Mouse (Mus musculus) liver, embryonic 16.5 days (tissue): Measurements from ENCODE around the gene Nxph4. TPM values are rescaled to one million over a fixed set of nuclear protein-coding genes. Genes with fewer than 3 reads are reported as not detected.

Experiments used
- ATAC-seq: fragments of 200-750 bp; cut with Nextera tagmentation; 2 replicates; pipeline ENCODE4 v1.8.0; 2017; ENCODE audit warnings: low read depth, mild to moderate bottlenecking, moderate number of reproducible peaks, moderate library complexity
- H3K27ac ChIP-seq: fragments of 300-500 bp; sonication (generic); 2 replicates; pipeline ENCODE4 v1.5.1; 2014; ENCODE audit warnings: mild to moderate bottlenecking, low read length
- H3K27me3 ChIP-seq: fragments of 300-500 bp; sonication (generic); 2 replicates; pipeline ENCODE4 v1.6.1; 2014; ENCODE audit warnings: low read depth, low read length, mixed read lengths; ENCODE audit not compliant: control insufficient read depth, insufficient read depth
- H3K36me3 ChIP-seq: fragments of 300-500 bp; sonication (generic); 2 replicates; pipeline ENCODE4 v1.6.1; 2014; ENCODE audit warnings: mild to moderate bottlenecking; ENCODE audit not compliant: control insufficient read depth, insufficient read depth
- H3K4me1 ChIP-seq: fragments of 300-500 bp; sonication (generic); 2 replicates; pipeline ENCODE4 v1.6.1; 2014; ENCODE audit warnings: low read depth, low read length, mixed read lengths; ENCODE audit not compliant: control insufficient read depth
- H3K4me2 ChIP-seq: fragments of 300-500 bp; sonication (generic); 2 replicates; pipeline ENCODE4 v1.6.1; 2014; ENCODE audit warnings: low read depth, low read length, mixed read lengths
- H3K4me3 ChIP-seq: fragments of 300-500 bp; sonication (generic); 2 replicates; pipeline ENCODE4 v1.5.1; 2014; ENCODE audit warnings: low read depth, mild to moderate bottlenecking, low read length
- H3K9ac ChIP-seq: fragments of 300-500 bp; sonication (generic); 2 replicates; pipeline ENCODE4 v1.6.1; 2014; ENCODE audit warnings: low read depth, low read length
- H3K9me3 ChIP-seq: fragments of 300-500 bp; sonication (generic); replicated peaks from 2 replicates; pipeline ENCODE4 v1.6.1; 2016; ENCODE audit warnings: low read length; ENCODE audit not compliant: control insufficient read depth
- WGBS: fragments of 180-500 bp; shearing (Covaris S2); extraction: QIAGEN DNeasy Blood & Tissue Kit; methylation state at CpG from one replicate; pipeline ENCODE4 v1.1.7; 2014; ENCODE audit not compliant: insufficient replicate concordance; 5-methylcytosine and 5-hydroxymethylcytosine counted together
- polyA plus RNA-seq: library from polyadenylated mRNA; unstranded; fragments of >200 nt; fragmentation: Nextera tagmentation; extraction: Ambion mirVana; gene quantifications from 2 replicates; pipeline ENCODE4 v1.2.1, GENCODE M21; 2015

Gene Nxph4
- polyA plus RNA-seq: 0.14 TPM in 1 of 2 replicates, not detected in the other

DNA sequence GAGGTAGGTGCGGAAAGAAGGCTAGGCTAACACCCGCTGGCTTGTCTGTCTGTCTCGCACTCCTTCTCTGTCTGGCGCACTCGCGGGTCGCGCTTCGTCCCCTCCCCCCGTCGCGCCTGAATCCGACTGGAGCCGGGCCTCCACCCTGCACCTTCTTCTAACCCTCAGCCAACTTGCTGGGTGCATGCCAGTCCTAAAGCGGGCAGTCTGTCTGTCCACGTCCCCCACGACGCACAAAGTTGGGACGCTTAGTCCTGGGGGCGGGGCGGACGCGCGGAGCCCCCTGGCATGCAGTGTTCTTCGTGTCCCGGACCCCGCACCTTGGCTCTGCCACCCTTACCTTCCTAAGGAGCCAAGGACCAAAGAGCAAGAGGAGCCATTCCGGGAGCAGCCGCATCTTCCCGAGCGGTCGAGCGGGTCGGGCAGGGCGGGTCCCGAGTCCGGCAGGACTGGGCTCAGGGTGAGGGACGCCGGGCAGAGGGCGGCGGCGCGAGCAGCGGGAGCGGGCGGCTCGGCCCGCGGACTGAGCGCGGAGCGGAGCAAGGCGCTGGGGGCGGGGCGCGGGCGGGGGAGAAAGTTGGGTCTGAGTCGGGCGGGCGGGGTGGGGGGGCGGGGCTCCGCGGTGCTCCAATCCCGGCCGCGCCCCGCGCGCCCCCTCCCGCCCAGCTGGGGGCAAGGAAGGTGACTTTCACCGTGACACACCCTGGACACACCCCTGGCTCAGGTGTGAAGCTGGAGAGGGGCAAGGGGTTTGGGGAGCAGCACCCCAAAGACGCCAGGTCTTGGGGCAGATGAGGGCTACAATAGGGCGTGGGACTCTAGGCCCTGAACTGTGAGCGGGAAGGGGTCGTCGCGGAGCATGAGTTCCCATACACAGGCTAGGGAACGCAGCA lies at the start of gene Nxph4:
Gene Nxph4 (minus strand): TSS at position 524 of the 893 bp plus-strand sequence.
- H3K4me1 ChIP-seq: peaks cover 9% of the 10 kb centered on the region
- under 1% methylated on average over 58 of the region's 78 CpGs for WGBS
- peaks cover 80% of the 10 kb centered on the region for H3K27me3 ChIP-seq
- H3K36me3 ChIP-seq: no peaks in the 10 kb centered on the region
- H3K4me3 ChIP-seq: peak within 1 kb of the TSS; percentile 39
- H3K9ac ChIP-seq: no peak within 1 kb of the TSS
- H3K4me2 ChIP-seq: peak within 1 kb of the TSS; percentile 50
- 0 out of 2 replicates have a peak, but pooled peaks have one; percentile 4 for ATAC-seq
- H3K27ac ChIP-seq: no peak within 1 kb of the TSS
- no peaks in the 10 kb centered on the region for H3K9me3 ChIP-seq

DNA sequence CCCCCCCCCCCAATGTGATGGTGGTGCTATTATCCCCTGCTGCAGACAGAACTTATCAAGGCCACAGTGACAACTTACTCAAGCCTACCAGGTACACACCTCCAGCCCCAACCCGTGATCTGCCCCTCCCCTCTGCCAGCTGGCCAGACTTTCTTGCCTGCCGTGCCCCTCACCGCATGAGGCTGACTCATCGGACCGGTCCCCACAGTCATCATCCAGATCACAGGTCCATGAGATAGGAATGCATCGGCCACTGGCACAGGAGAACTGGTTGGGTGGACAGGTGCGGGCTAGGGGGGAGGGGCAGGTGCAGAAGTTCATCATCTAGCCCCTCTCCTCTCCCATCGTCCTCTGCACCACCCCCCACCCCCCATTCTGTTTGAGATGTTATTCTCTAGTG lies 49.3 kb upstream of the Nxph4 start:
- Histone ChIP-seq H3K9ac (no peak overlapping the region), H3K27ac (no peak overlapping the region), H3K9me3 (no peaks in the 10 kb centered on the region), H3K4me2 (no peak overlapping the region), H3K4me1 (no peaks in the 10 kb centered on the region), H3K36me3 (no peaks in the 10 kb centered on the region), H3K27me3 (no peaks in the 10 kb centered on the region), H3K4me3 (no peak overlapping the region)
- no peak for ATAC-seq
- 59% methylated on average over 8 of the region's 8 CpGs for WGBS

DNA sequence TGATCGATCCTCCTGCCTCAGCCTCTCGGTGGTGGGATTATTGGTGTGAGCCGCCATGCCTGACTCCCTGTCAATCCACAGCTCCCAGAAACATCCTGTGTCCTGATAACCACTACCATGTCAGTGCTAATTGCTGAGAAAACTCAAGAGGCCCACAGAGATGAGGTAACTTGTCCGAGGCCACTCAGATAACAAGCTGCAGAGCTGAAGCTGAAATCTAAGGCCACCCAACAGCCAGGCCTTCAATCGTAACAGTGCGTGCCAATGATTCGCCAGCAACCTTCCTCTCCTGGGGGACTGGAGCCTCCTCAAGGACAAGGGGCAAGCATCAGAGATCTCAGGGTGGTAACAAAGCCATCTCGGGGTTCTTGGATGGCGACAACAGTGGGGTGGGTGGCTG lies 46.9 kb upstream of the Nxph4 start:
- Histone ChIP-seq H3K4me1 (no peaks in the 10 kb centered on the region), H3K27me3 (no peaks in the 10 kb centered on the region), H3K4me3 (no peak overlapping the region), H3K27ac (no peak overlapping the region), H3K9me3 (no peaks in the 10 kb centered on the region), H3K9ac (no peak overlapping the region), H3K36me3 (no peaks in the 10 kb centered on the region), H3K4me2 (no peak overlapping the region)
- 65% methylated on average over 9 of the region's 9 CpGs for WGBS
- no peak for ATAC-seq

DNA sequence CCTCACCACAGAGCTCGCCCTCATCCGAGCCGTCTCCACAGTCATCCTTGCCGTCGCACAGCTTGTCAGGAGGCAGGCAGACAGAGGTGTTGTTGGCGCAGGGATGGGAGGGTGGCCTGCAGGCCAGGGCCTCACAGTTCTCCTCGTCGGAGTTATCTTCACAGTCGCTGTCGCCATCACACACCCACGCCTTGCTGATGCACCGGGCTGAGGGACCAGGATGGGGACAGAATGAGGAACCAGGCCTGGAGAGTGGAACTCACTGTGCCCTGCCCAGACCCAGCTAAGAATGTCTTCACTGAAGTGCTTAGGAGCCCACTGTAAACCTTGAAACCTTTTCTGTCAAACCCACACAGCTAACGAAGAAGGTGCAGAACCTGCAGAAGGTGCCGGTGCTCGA lies 43.6 kb upstream of the Nxph4 start:
- Histone ChIP-seq H3K27me3 (no peaks in the 10 kb centered on the region), H3K27ac (no peak overlapping the region), H3K4me1 (no peaks in the 10 kb centered on the region), H3K4me2 (no peak overlapping the region), H3K9ac (no peak overlapping the region), H3K4me3 (no peak overlapping the region), H3K9me3 (no peaks in the 10 kb centered on the region), H3K36me3 (peaks cover 3% of the 10 kb centered on the region)
- 60% methylated on average over 15 of the region's 15 CpGs for WGBS
- no peak for ATAC-seq

DNA sequence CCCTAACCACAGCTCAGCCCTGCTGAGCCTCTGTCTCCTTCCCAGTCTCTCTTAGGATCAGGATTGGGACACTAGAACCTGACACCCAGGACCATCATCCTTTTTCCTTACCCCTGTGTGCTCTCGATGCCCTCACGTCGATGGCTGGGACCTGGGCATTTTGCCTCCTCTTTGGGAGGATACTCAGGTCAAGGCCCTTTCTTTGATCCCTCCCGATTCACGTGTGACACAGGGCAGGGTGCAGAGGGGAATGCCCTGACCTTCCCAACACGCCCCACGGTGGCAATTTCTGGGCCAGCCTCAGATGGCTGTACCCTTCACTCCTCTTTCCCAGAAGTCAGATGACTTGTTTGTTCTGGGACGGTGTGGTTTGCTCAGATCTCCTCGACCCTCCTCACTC lies 42.8 kb upstream of the Nxph4 start:
- H3K36me3 ChIP-seq: peaks cover 3% of the 10 kb centered on the region
- H3K4me2 ChIP-seq: no peak overlapping the region
- no peaks in the 10 kb centered on the region for H3K9me3 ChIP-seq
- no peak overlapping the region for H3K9ac ChIP-seq
- ATAC-seq: no peak
- WGBS: 62% methylated on average over 9 of the region's 9 CpGs
- H3K27me3 ChIP-seq: no peaks in the 10 kb centered on the region
- no peak overlapping the region for H3K4me3 ChIP-seq
- H3K4me1 ChIP-seq: no peaks in the 10 kb centered on the region
- H3K27ac ChIP-seq: no peak overlapping the region

DNA sequence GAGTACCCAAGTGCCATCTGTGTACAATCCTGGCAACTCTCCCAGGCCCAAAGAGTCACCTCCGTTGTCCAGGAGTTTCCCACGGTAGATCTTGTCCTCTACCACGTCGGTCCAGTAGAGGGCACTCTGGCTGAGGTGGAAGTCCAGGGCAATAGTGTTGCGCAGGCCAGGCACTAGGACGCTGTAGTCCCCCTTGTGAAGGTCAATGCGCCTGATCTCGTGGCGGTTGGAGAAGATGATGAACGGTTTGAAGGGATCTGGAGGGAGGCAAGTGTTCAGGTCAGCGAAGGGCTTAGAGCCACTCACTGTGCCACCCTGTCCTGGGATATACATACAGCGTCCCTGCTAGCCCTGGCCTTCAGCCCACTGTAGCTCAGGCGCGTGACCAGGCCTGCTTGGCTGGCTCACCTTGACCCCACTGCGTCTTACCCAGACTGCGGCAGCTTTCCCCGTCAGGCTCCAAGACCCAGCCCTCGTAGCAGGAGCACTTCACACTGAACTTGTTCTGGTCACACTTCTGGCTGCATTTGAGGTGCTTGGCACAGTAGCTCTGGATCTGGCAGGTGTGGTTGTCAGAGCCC lies 42.1 kb upstream of the Nxph4 start:
- Histone ChIP-seq H3K4me3 (no peak overlapping the region), H3K4me2 (no peak overlapping the region), H3K9me3 (no peaks in the 10 kb centered on the region), H3K36me3 (peaks cover 3% of the 10 kb centered on the region), H3K27ac (no peak overlapping the region), H3K27me3 (no peaks in the 10 kb centered on the region), H3K9ac (no peak overlapping the region), H3K4me1 (peaks cover under 1% of the 10 kb centered on the region; the same call in 1 of the 2 replicates)
- no peak for ATAC-seq
- WGBS: 47% methylated on average over 18 of the region's 18 CpGs

DNA sequence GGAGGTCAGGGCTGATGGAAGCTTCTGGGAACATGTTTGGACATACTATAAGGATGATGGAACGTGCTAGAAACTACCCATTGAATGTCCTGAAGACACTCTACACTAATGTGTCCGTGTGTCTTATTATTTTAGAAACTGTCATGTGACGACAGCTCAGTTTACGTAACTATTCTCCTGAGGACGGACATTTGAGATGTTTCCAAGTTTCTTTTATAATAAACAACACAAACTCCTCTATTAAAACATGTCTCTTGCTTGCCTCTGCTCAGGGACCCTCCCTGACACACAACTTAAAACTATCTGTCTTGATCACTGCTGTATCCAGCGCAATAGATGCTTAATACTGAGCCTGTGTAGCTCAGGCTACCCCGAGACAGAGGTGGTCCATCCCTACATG lies 41.4 kb upstream of the Nxph4 start:
- Histone ChIP-seq H3K4me1 (peaks cover 8% of the 10 kb centered on the region), H3K36me3 (peaks cover 3% of the 10 kb centered on the region), H3K9ac (no peak overlapping the region), H3K9me3 (no peaks in the 10 kb centered on the region), H3K27ac (no peak overlapping the region), H3K4me3 (no peak overlapping the region), H3K4me2 (no peak overlapping the region), H3K27me3 (no peaks in the 10 kb centered on the region)
- 70% methylated on average over 7 of the region's 7 CpGs for WGBS
- ATAC-seq: no peak

DNA sequence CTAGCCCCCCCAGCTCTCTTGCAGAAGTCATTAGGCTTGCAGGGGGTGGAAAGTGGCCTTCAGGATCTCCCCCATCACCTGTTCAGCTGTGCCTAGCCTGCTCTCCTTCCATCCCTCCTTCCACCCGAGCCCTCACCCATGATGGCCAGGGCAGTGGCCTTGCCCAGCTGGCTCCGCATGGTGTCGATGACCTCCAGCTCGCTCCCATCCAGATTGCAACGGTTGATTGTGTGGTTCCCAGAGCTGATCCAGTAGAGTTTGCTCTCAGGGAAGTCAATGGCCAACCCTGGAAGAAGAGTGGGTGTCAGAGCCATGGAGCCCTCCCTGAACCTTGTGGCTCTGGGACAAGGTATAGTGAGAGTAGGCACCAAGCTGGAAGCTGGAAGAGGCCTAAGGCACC lies 37.9 kb upstream of the Nxph4 start:
- Histone ChIP-seq H3K9me3 (no peaks in the 10 kb centered on the region), H3K4me1 (peaks cover 17% of the 10 kb centered on the region), H3K4me2 (no peak overlapping the region), H3K9ac (no peak overlapping the region), H3K27ac (no peak overlapping the region), H3K27me3 (no peaks in the 10 kb centered on the region), H3K36me3 (peaks cover 9% of the 10 kb centered on the region), H3K4me3 (no peak overlapping the region)
- WGBS: 69% methylated on average over 5 of the region's 5 CpGs
- no peak for ATAC-seq
